Mouse (Mus musculus) heart, adult 10 weeks (tissue): Measurements from ENCODE around the gene Frmpd1. TPM values are rescaled to one million over a fixed set of nuclear protein-coding genes. Genes with fewer than 3 reads are reported as not detected.

Source experiments
- polyA plus RNA-seq: library from polyadenylated mRNA; stranded (reverse); fragments of 350-450 nt; fragmentation: Illumina TruSeq; extraction: RNeasy Lipid Tissue Mini Kit (QIAGEN cat#74804); gene quantifications from one replicate; pipeline ENCODE4 v1.2.3, GENCODE M21; 2014; ENCODE audit warnings: low read depth, low replicate concordance

The Frmpd1 gene
- 0.31 TPM for polyA plus RNA-seq

GRCm38 (mm10) chr4:45184521-45185330 lies at the start of gene Frmpd1:
TSS of gene Frmpd1 (plus strand) at chr4:45184875.

GRCm38 (mm10) chr4:45296662-45297564 lies 112.2 kb downstream of the Frmpd1 start, which contains the start of gene Trmt10b:
TSS of gene Trmt10b (plus strand) at chr4:45297127.

Other genes with a start within 250 kb of the Frmpd1 start
- 46.1 TPM for gene Grhpr, start 203.5 kb upstream of the Frmpd1 start, polyA plus RNA-seq
- gene Zbtb5, start 172.5 kb upstream of the Frmpd1 start, polyA plus RNA-seq: 4.0 TPM
- 28.5 TPM for gene Polr1e, start 166.3 kb upstream of the Frmpd1 start, polyA plus RNA-seq
- gene Fbxo10, start 100.3 kb upstream of the Frmpd1 start, polyA plus RNA-seq: 9.7 TPM
- gene Tomm5, start 76.8 kb upstream of the Frmpd1 start, polyA plus RNA-seq: 258 TPM
- 6.1 TPM for gene Trmt10b, start 112.3 kb downstream of the Frmpd1 start, polyA plus RNA-seq
- gene Dcaf10, start 157.2 kb downstream of the Frmpd1 start, polyA plus RNA-seq: 6.6 TPM
- gene Exosc3, start 157.9 kb downstream of the Frmpd1 start, polyA plus RNA-seq: 22.4 TPM
- gene Slc25a51, start 223.9 kb downstream of the Frmpd1 start, polyA plus RNA-seq: 49.9 TPM